Mouse (Mus musculus): Measurements from ENCODE around the gene Cdk8. TPM values are rescaled to one million over a fixed set of nuclear protein-coding genes. Genes with fewer than 3 reads are reported as not detected.
A peak's percentile ranks its signal among the peaks of the same experiment; 100 is the strongest.

The Cdk8 gene
- total RNA-seq, 4 experiments from 2014 or later = 13.7 to 18.6 (median 16.9) TPM

GRCm38 (mm10) chr5:146318461-146318860 is 87.4 kb downstream of the Cdk8 start:
- peak; percentile 59 for DNase-seq (ENCODE audit: low spot score)

- DNase-seq (ENCODE audit: low spot score) = no peak
Measured at GRCm38 (mm10) chr5:146328941-146329340, 97.9 kb downstream of the Cdk8 start.

- DNase-seq (ENCODE audit: low spot score) = no peak
Measured at GRCm38 (mm10) chr5:146329541-146329940, 98.5 kb downstream of the Cdk8 start.

GRCm38 (mm10) chr5:146330031-146330764 is 99.2 kb downstream of the Cdk8 start:
- no peak for DNase-seq (ENCODE audit: low spot score)

- DNase-seq (ENCODE audit: low spot score) = no peak
Measured at GRCm38 (mm10) chr5:146330765-146331115, 99.7 kb downstream of the Cdk8 start.

GRCm38 (mm10) chr5:146331131-146331530 is 100.1 kb downstream of the Cdk8 start:
- DNase-seq (ENCODE audit: low spot score) = no peak

- DNase-seq (ENCODE audit: low spot score) = no peak
Measured at GRCm38 (mm10) chr5:146332541-146332940, 101.5 kb downstream of the Cdk8 start.

GRCm38 (mm10) chr5:146334410-146334809 is 103.4 kb downstream of the Cdk8 start:
- DNase-seq (ENCODE audit: low spot score) = no peak

- DNase-seq (ENCODE audit: low spot score) = no peak
Measured at GRCm38 (mm10) chr5:146338064-146338463, 107.0 kb downstream of the Cdk8 start.

- DNase-seq (ENCODE audit: low spot score) = no peak
Measured at GRCm38 (mm10) chr5:146340037-146340436, 109.0 kb downstream of the Cdk8 start.

GRCm38 (mm10) chr5:146344911-146345686 is 114.1 kb downstream of the Cdk8 start:
- no peak for DNase-seq (ENCODE audit: low spot score)

GRCm38 (mm10) chr5:146347081-146347480 is 116.1 kb downstream of the Cdk8 start:
- no peak for DNase-seq (ENCODE audit: low spot score)

GRCm38 (mm10) chr5:146349183-146349582 is 118.2 kb downstream of the Cdk8 start:
- no peak for DNase-seq (ENCODE audit: low spot score)

GRCm38 (mm10) chr5:146350784-146351183 is 119.8 kb downstream of the Cdk8 start:
- no peak for DNase-seq (ENCODE audit: low spot score)

GRCm38 (mm10) chr5:146352006-146352405 is 121.0 kb downstream of the Cdk8 start:
- DNase-seq (ENCODE audit: low spot score) = no peak

Other genes starting within 250 kb of the Cdk8 start
- not detected for gene Cyp3a25, start 221.6 kb upstream of the Cdk8 start, total RNA-seq (2022)
- gene Cyp3a59, start 152.0 kb upstream of the Cdk8 start, total RNA-seq (2022) = not detected
- gene Gm5565, start 70.7 kb upstream of the Cdk8 start, total RNA-seq (2022) = not detected
- gene Gm6309, start 60.5 kb upstream of the Cdk8 start, total RNA-seq (2022) = not detected
- under 1 TPM in 3 of 4 experiments, not detected in 1; 0.63 to 0.85 (median 0.63) TPM for gene 1700001J03Rik, start 45.9 kb upstream of the Cdk8 start, total RNA-seq (2022)
- gene Rnf6, start 9.7 kb upstream of the Cdk8 start, total RNA-seq (2022) = 10 to 100 TPM; 35.4 to 43.8 (median 40.9) TPM
- under 1 TPM; 0.25 to 0.57 (median 0.54) TPM for gene Wasf3, start 153.8 kb downstream of the Cdk8 start, total RNA-seq (2022)

Measured in heart, adult 8-10 months (tissue).